Mouse (Mus musculus): ENCODE results near the gene Tcta.

DNA sequence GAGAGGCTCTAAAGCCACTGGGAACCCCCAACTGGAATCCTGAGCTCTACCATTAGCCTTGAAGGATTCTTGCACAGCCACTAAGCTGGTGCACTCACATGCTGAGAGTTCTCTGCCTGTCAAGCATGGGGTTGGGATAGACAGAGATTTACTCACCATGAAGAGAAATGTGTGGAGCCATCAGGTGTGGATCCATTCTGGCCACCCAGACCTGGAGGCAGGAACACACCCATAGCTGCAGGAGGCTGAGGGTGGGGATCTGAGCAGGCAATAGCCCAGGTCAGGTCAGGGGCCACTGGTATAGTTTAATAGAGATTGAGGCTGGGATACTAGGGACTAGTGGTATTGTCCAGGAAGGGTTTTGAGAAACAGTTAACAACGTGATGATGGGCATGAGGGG, 790 bp downstream of the Tcta start:
- no peak for TF ChIP-seq GATA1 (IDR thresholded peaks at IDR 0.05; ENCODE audit: borderline replicate concordance, low read length)
- no peak for TF ChIP-seq FLI1 (IDR thresholded peaks at IDR 0.05; ENCODE audit: low read length)

Data from megakaryocyte, embryonic 14.5 days (primary cell).